Mouse (Mus musculus) cerebellum, adult 2 months (tissue): Measurements from ENCODE around the gene C2cd4c.

Experiments used
- CTCF ChIP-seq: fragments of 200-500 bp; IDR thresholded peaks from 2 replicates; pipeline ENCODE4 v1.5.1; 2011; ENCODE audit warnings: low read depth, mild to moderate bottlenecking, control low read depth, low read length, moderate library complexity, borderline replicate concordance; ENCODE audit not compliant: insufficient read depth
- POLR2A ChIP-seq: fragments of 200-500 bp; IDR thresholded peaks from 2 replicates; pipeline ENCODE4 v1.6.1; 2011; ENCODE audit warnings: low read length, control low read depth, borderline replicate concordance; ENCODE audit not compliant: insufficient read depth

DNA sequence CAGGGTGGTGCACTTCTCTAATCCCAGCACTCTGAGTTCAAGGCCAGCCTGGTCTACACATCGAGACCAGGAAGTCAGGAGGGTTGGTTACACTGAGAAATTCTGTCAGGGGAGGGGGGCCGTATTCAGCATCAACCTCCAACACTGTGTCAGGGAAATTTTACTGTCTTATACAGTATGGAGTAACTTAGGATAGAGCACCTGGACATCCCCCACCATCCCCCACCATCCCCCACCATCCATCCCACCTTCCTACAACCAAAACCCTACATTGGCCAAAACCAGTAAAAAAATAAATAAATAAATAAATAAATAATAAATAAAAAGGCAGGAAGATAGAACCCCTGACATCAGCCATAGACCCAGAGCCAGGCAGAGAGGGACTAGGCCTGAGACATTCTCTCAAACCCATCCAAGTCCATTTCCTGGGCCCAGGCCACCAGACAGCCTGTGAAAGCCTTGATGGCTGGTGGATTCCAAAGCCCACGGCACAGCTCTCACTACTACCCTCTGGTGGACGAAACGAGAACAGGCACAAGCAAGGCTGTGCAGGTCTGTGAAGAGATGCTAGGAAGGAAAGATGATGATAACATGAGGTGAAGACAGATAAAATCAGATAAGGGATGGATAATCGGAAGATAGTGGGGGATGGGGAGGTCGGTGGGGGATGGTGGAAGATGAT, 35.4 kb upstream of the C2cd4c start:
- no peak for TF ChIP-seq POLR2A
- peak; percentile 98 for TF ChIP-seq CTCF
